Mouse (Mus musculus) midbrain, embryonic 14.5 days (tissue): ENCODE data around the gene Ewsr1. TPM values are rescaled to one million over a fixed set of nuclear protein-coding genes. Genes with fewer than 3 reads are reported as not detected.

ENCODE experiments used
- ATAC-seq: fragments of 200-750 bp; cut with Nextera tagmentation; 2 replicates; pipeline ENCODE4 v1.8.0; 2017; ENCODE audit warnings: moderate number of reproducible peaks, moderate library complexity; ENCODE audit not compliant: low FRiP score, low TSS enrichment
- DNase-seq: peaks from one replicate; pipeline ENCODE4 v3.0.0-alpha.2; 2015
- H3K27ac ChIP-seq: fragments of 300-500 bp; sonication (generic); replicated peaks from 2 replicates; pipeline ENCODE4 v1.5.1; 2014; ENCODE audit warnings: mild to moderate bottlenecking, low read depth, low read length, moderate library complexity
- H3K27me3 ChIP-seq: fragments of 300-500 bp; sonication (generic); 2 replicates; pipeline ENCODE4 v1.6.1; 2014; ENCODE audit warnings: low read length, control low read depth, mixed read lengths; ENCODE audit not compliant: control insufficient read depth, insufficient read depth
- H3K36me3 ChIP-seq: fragments of 300-500 bp; sonication (generic); 2 replicates; pipeline ENCODE4 v1.6.1; 2014; ENCODE audit warnings: low read length, control low read depth; ENCODE audit not compliant: control insufficient read depth, insufficient read depth
- H3K4me1 ChIP-seq: fragments of 300-500 bp; sonication (generic); 2 replicates; pipeline ENCODE4 v1.6.1; 2014; ENCODE audit warnings: mild to moderate bottlenecking, antibody characterized with exemption, low read length, control low read depth; ENCODE audit not compliant: control insufficient read depth, insufficient read depth
- H3K4me2 ChIP-seq: fragments of 300-500 bp; sonication (generic); 2 replicates; pipeline ENCODE4 v1.6.1; 2014; ENCODE audit warnings: mild to moderate bottlenecking, low read length, moderate library complexity
- H3K4me3 ChIP-seq: fragments of 300-500 bp; sonication (generic); replicated peaks from 2 replicates; pipeline ENCODE4 v1.5.1; 2014; ENCODE audit warnings: low read depth, low read length
- H3K9ac ChIP-seq: fragments of 300-500 bp; sonication (generic); replicated peaks from 2 replicates; pipeline ENCODE4 v1.6.1; 2014; ENCODE audit warnings: mild to moderate bottlenecking, low read length, moderate library complexity
- H3K9me3 ChIP-seq: fragments of 300-500 bp; sonication (generic); 2 replicates; pipeline ENCODE4 v1.6.1; 2016; ENCODE audit warnings: low read length, control low read depth, mixed read lengths; ENCODE audit not compliant: control insufficient read depth
- WGBS: fragments of 180-500 bp; shearing (Covaris S2); extraction: QIAGEN DNeasy Blood & Tissue Kit; methylation state at CpG from one replicate; pipeline ENCODE4 v1.1.7; 2014; 5-methylcytosine and 5-hydroxymethylcytosine counted together
- polyA plus RNA-seq: library from polyadenylated mRNA; unstranded; fragments of >200 nt; fragmentation: Nextera tagmentation; extraction: Ambion mirVana; gene quantifications from 2 replicates; pipeline ENCODE4 v1.2.1, GENCODE M21; 2014

Ewsr1 gene
- 346 and 428 TPM in 2 replicates for polyA plus RNA-seq

DNA sequence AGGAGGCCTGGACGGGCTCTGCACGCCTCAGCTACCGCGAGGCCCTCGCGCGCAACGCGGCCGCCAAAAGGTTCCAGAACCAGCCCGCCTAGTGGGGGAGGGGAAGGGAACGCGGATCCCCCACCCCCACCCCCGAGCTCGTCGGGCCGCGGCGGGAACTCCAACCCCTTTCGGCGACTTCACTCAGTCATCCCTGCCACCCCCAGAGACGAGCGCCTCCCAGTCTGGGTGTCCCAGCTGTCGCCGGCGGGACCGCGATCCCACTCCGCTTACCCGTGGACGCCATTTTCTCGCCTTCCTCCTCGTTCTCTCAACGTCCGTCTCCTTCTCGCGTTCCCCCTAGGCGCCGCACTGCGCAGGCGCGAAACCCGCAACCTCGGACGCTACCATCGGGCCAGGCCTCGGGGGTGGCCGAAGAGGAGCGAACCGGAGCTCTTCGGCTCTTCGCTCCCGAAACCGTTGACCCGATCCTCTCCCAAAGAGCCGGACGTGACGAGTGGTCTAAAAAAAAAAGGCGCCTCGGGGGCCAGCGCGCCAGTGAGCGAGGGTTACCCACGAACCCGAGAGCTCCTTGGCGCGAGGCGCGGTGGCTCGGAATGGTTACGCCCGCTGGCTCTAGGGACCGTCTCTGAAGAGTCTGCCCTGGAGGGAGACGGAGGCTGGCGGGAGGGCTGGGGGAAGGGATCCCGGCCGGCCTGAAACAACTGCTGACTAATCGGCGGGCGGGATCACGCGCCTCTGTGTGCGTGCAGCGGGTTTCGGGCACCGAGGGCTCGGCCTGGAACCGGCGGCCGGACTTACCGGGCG is at the start of gene Ewsr1, which contains the start of gene Rhbdd3:
Gene Ewsr1, minus strand, starts transcription at position 531 of the 807 bp plus-strand sequence.
Gene Rhbdd3, plus strand, starts transcription at position 191 of the 807 bp plus-strand sequence.
- H3K27ac ChIP-seq, result peak within 1 kb of the TSS; percentile 99
- under 1% methylated on average over 88 of the region's 92 CpGs for WGBS
- peak within 1 kb of the TSS; percentile 100 for H3K4me3 ChIP-seq
- ATAC-seq (peak; percentile 92), DNase-seq (peak; percentile 98)
- H3K4me2 ChIP-seq, result peak within 1 kb of the TSS; percentile 91
- no peaks in the 10 kb centered on the region for H3K27me3 ChIP-seq
- no peaks in the 10 kb centered on the region for H3K9me3 ChIP-seq
- H3K4me1 ChIP-seq, result peaks cover 39% of the 10 kb centered on the region
- peaks cover 9% of the 10 kb centered on the region for H3K36me3 ChIP-seq
- peak within 1 kb of the TSS; percentile 94 for H3K9ac ChIP-seq

DNA sequence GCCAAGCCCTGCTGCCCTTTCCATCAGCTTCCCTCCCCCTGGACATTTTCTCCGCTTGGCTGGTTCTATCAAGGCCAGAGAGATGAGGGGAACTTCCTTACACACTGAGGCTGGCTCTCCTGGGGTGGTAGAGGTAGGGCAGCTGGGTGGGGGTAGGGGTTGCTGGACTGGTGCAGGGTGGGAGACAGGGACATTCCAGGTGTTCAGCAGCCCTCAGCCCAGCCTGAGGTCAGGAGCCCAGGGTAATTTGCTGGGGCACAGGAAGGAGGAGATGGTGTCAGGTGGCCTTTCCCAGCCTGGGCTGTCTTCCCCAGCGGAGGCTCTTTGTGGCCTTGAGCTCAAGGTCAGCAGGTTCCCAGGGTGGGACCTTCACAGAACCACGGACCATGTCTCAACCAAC is 46.5 kb upstream of the Ewsr1 start:
- H3K4me1 ChIP-seq, result 0 out of 2 replicates have a peak, but pooled peaks cover 6% of the 10 kb centered on the region
- no peak overlapping the region for H3K9ac ChIP-seq
- H3K4me2 ChIP-seq, result no peak overlapping the region
- ATAC-seq, result no peak
- no peak for DNase-seq
- WGBS, result 68% methylated on average over 3 of the region's 3 CpGs
- no peaks in the 10 kb centered on the region for H3K9me3 ChIP-seq
- H3K27me3 ChIP-seq, result peaks cover under 1% of the 10 kb centered on the region; the same call in 1 of the 2 replicates
- no peak overlapping the region for H3K27ac ChIP-seq
- H3K36me3 ChIP-seq, result no peaks in the 10 kb centered on the region
- H3K4me3 ChIP-seq, result no peak overlapping the region

DNA sequence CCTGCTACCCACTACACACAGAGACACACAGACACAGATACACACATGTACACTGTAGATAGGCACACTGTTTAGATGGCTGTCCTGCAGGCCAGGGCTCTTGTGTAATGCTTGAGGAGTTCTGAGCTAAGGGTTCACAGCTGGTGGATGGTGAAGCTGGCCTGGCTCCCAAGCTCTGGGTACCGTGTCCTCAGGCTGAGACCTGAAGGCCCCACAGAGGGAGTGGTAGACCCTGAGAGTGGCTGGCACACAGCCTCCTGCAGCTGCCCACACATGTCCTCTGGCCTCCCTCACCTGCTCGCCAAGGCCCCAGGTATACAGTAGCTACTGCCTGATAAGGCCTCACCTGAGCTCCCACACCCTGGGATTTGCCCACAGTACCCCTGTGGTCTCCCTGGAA is 42.9 kb upstream of the Ewsr1 start:
- H3K27ac ChIP-seq, result no peak overlapping the region
- no peaks in the 10 kb centered on the region for H3K27me3 ChIP-seq
- WGBS, result 80% methylated on average over 2 of the region's 2 CpGs
- DNase-seq, result no peak
- H3K4me3 ChIP-seq, result no peak overlapping the region
- no peaks in the 10 kb centered on the region for H3K9me3 ChIP-seq
- ATAC-seq, result no peak
- no peaks in the 10 kb centered on the region for H3K4me1 ChIP-seq
- H3K36me3 ChIP-seq, result no peaks in the 10 kb centered on the region
- no peak overlapping the region for H3K4me2 ChIP-seq
- no peak overlapping the region for H3K9ac ChIP-seq

DNA sequence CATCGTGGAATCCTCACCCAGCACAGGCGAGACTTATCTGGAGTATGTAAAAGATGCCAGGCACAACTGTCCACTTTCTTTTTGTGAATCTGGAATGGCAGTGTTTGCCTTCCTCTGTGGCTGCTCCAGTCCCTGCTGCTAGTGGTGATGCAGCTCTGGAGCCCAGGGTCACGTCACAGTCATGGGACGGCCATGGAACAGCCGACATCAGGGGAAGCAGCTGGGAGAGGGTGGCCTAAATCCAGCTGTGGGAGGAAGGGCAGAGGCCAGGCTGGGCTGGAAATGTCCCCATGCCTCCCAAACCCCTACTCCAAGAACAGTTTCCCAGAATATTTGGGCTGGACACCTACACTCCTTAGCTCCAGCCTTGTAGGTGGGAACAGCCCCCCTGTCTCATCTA is 42.2 kb upstream of the Ewsr1 start:
- Histone ChIP-seq H3K9ac (no peak overlapping the region), H3K36me3 (no peaks in the 10 kb centered on the region), H3K4me1 (no peaks in the 10 kb centered on the region), H3K9me3 (no peaks in the 10 kb centered on the region), H3K4me3 (no peak overlapping the region), H3K27ac (no peak overlapping the region), H3K4me2 (no peak overlapping the region), H3K27me3 (no peaks in the 10 kb centered on the region)
- ATAC-seq (no peak), DNase-seq (no peak)
- WGBS, result 87% methylated on average over 5 of the region's 5 CpGs

DNA sequence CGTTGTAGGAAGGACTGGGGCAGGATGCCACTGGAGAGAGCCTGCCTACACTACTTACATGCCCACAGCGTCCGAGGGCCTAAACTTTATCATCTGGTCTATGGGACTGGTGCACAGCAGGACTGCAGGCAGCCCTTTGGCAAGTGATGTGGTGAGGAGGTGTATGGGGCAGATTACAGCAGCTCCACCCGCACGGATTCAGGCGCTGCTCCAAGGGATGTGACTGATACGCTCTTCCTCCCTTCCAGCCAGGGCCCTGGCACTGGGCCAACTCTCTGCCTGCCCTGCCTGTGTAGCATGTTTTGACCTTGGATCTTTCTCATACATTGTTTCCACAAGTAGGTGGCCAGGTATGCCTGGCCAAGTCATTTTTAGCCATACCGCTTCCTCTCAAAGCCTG is 41.6 kb upstream of the Ewsr1 start:
- no peak overlapping the region for H3K4me3 ChIP-seq
- no peaks in the 10 kb centered on the region for H3K9me3 ChIP-seq
- WGBS, result 57% methylated on average over 8 of the region's 8 CpGs
- DNase-seq (peak; percentile 63), ATAC-seq (no peak)
- H3K4me2 ChIP-seq, result no peak overlapping the region
- no peak overlapping the region for H3K9ac ChIP-seq
- no peaks in the 10 kb centered on the region for H3K36me3 ChIP-seq
- H3K27me3 ChIP-seq, result no peaks in the 10 kb centered on the region
- no peaks in the 10 kb centered on the region for H3K4me1 ChIP-seq
- H3K27ac ChIP-seq, result no peak overlapping the region

DNA sequence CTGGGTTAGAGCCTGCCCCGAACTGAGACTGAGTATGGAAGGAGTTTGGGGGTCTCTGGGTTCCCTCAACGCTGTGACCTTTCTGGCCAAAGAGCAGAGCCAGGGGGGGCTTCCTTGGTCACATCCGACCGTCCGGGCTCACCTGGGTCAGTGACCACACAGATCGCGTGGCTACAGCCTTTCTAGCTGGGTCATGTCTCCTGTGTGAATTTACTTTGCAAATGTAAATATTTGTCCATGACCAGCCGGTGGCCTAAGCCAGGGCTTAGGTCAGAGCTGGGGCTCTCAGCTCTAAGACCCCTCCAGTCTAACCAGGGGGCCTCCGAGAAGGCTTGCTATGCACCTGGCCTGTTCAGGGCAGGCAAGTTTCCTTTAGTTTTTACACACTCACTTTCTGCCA is 40.3 kb upstream of the Ewsr1 start:
- no peaks in the 10 kb centered on the region for H3K9me3 ChIP-seq
- H3K4me2 ChIP-seq, result no peak overlapping the region
- no peaks in the 10 kb centered on the region for H3K36me3 ChIP-seq
- no peaks in the 10 kb centered on the region for H3K27me3 ChIP-seq
- no peak overlapping the region for H3K4me3 ChIP-seq
- WGBS, result 90% methylated on average over 9 of the region's 9 CpGs
- no peaks in the 10 kb centered on the region for H3K4me1 ChIP-seq
- no peak for DNase-seq
- ATAC-seq, result no peak
- no peak overlapping the region for H3K27ac ChIP-seq
- no peak overlapping the region for H3K9ac ChIP-seq

DNA sequence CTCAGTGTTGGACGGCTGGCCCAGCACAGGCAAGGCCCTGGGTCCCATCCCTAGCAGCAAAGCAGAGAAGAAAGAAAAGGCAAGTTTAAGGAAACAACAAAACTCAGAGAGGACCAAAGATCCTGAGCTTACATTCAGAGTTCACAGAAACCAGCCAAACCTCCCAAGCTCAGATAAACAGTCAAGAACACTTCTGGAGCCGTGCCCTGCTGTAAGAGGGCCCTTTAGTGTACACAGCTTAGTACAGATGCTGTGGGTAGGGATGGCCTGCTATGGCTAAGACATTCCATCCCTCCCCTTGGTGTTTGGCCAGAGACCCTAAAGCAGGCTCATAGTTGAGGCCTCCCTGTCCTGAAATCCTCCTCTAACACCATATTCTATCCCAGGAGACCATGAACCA is 39.6 kb upstream of the Ewsr1 start:
- DNase-seq (no peak), ATAC-seq (no peak)
- H3K4me1 ChIP-seq, result no peaks in the 10 kb centered on the region
- no peak overlapping the region for H3K9ac ChIP-seq
- H3K27me3 ChIP-seq, result no peaks in the 10 kb centered on the region
- H3K36me3 ChIP-seq, result no peaks in the 10 kb centered on the region
- no peaks in the 10 kb centered on the region for H3K9me3 ChIP-seq
- no peak overlapping the region for H3K4me3 ChIP-seq
- H3K27ac ChIP-seq, result no peak overlapping the region
- H3K4me2 ChIP-seq, result no peak overlapping the region
- WGBS, result 90% methylated on average over 2 of the region's 2 CpGs

DNA sequence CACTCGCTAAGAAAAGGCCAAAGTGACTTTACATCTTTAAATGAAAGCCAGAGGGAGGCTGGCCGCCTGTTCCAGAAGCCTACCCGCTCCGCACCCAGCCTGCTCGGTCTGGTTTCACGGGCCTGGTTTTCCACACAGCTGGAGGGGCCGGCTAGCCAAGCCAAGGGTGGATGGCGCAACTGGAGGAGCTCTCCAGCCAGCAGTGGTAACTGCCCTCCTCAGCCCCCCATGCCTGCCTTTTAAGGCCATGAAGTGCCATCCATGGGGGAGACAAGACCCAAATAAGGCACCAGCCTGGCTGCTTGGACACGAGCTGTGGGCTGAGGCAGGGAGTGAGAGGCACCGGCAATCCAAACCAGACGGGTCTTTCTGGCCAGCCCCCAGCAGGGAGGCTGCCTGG is 36.8 kb upstream of the Ewsr1 start:
- H3K9me3 ChIP-seq, result no peaks in the 10 kb centered on the region
- H3K27me3 ChIP-seq, result no peaks in the 10 kb centered on the region
- DNase-seq (no peak), ATAC-seq (no peak)
- H3K9ac ChIP-seq, result no peak overlapping the region
- 80% methylated on average over 11 of the region's 11 CpGs for WGBS
- H3K4me1 ChIP-seq, result no peaks in the 10 kb centered on the region
- H3K4me2 ChIP-seq, result no peak overlapping the region
- no peaks in the 10 kb centered on the region for H3K36me3 ChIP-seq
- H3K27ac ChIP-seq, result no peak overlapping the region
- no peak overlapping the region for H3K4me3 ChIP-seq

DNA sequence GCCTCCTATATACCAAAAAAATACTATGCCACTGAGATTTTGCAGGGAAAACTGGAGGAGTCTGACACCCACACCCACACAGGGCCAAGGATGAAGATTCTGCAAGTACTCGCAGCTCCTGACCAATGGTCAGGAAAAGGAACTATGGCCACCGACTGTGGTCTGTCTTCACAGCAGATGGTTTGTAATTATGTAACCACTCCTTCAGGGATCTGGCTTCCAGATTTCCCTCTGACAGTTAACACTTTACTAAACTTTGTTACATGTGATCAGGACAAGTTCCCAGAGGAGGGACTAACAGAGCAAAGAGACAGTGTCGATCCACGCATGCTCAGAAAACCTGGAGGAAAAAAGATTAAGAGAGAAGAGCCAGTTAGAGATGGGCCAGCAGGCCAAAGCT is 33.7 kb upstream of the Ewsr1 start:
- Histone ChIP-seq H3K4me1 (0 out of 2 replicates have a peak, but pooled peaks cover 8% of the 10 kb centered on the region), H3K4me3 (no peak overlapping the region), H3K27me3 (no peaks in the 10 kb centered on the region), H3K9me3 (no peaks in the 10 kb centered on the region), H3K36me3 (no peaks in the 10 kb centered on the region), H3K4me2 (no peak overlapping the region), H3K27ac (no peak overlapping the region), H3K9ac (no peak overlapping the region)
- no peak for ATAC-seq
- DNase-seq, result no peak
- WGBS, result 86% methylated on average over 4 of the region's 4 CpGs
